Mouse (Mus musculus) gastrocnemius, postnatal 25 days (tissue): ENCODE results near the gene Ano6. TPM values are rescaled to one million over a fixed set of nuclear protein-coding genes. Genes with fewer than 3 reads are reported as not detected.

ENCODE experiments used
- DNase-seq: peaks from one replicate; pipeline ENCODE4 v3.0.0; 2022
- total RNA-seq, 2 experiments: library from RNA; stranded (reverse); gene quantifications; 1 replicate in 1 of 2; 2 replicates in 1 of 2; pipeline ENCODE4 v1.2.3; 2021

The Ano6 gene
- total RNA-seq, 2 experiments from 2014 or later = 39.5 to 39.6 TPM

DNA sequence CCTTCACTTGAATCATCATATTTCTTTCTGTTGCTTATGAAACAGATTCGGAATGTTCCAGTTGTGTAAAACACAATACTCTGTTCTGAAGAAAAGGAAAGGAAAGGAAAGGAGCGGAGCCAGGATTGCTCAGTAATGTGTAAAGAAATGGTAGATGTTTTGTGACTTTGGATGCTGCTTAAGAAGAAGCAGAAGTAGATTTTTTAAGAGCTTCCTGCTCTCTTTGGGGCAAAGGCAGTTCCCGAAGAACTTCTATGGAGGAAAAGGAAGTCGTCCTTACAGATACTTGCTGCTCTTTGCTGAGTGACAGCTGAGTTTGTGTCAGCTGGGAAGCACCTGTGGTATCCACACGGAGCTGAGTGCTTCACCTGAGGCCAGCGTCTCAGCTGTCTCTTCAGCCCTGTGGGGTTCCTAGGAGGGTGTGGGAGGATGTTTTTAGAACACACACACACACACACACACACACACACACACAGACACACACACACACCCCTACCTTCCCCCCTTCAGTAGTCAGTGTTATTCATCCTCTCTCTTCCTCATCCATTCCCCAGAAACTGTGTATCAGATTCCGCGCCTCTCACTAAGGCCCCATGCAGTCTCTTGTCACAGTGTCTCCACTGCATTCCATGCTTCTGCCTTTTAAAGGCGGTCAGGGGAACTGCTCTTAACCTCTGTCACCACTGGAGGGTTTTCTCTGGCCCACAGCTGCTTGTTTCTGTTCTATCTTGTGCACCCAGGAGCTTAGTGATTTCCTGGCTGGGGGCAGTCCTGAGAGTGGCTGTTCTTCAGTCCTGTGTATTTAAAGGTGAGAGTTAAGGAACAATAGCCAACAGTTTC is 6.7 kb downstream of the Ano6 start:
- no peak for DNase-seq

DNA sequence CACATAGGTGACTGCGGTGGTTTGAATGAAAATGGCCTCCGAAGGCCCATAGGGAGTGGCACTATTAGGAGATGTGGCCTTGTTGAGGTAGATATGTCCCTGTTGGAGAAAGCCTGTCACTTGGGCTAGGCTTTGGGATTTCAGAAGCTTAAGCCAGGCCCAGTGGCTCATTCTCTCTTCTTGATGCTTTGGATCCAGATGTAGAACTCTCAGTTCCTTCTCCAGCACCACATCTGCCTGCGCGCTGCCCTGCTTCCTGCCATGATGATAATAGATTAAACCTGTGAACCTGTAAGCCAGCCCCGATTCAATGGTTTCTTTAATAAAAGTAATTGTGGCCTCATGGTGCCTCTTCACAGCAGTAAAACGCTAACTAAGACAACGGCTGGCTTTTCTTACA is 7.6 kb downstream of the Ano6 start:
- DNase-seq = no peak

GRCm38 (mm10) chr15:95799632-95800031 is 9.0 kb downstream of the Ano6 start:
- DNase-seq = no peak

GRCm38 (mm10) chr15:95800051-95800450 is 9.4 kb downstream of the Ano6 start:
- DNase-seq = no peak

GRCm38 (mm10) chr15:95801261-95801979 is 10.8 kb downstream of the Ano6 start:
- no peak for DNase-seq

GRCm38 (mm10) chr15:95802140-95802539 is 11.5 kb downstream of the Ano6 start:
- DNase-seq = peak; percentile 69

- DNase-seq = peak; percentile 72
Measured at GRCm38 (mm10) chr15:95802762-95803161, 12.1 kb downstream of the Ano6 start.

GRCm38 (mm10) chr15:95803484-95803883 is 12.8 kb downstream of the Ano6 start:
- no peak for DNase-seq

DNA sequence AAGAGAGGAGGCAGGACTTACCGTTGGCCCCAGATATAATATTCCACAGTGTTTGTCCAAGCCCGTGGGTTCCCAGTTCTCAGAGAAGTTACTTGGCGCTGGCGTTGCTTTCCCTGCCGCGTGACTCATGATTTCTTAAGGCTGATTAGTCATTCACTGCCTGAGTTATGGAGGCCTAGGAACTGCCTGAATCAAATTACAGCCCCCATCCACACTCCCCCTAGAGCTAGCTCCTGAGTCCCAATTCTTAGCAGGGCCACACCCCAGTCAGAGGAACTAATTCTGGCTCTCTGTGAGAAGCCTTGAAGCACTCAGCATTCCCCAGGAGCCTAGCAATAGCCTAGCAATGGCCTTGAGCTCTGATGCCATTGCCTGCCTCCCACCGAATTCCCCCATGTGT is 13.6 kb downstream of the Ano6 start:
- DNase-seq = peak; percentile 88

- DNase-seq = peak; percentile 56
Measured at GRCm38 (mm10) chr15:95805022-95805471, 14.4 kb downstream of the Ano6 start.

DNA sequence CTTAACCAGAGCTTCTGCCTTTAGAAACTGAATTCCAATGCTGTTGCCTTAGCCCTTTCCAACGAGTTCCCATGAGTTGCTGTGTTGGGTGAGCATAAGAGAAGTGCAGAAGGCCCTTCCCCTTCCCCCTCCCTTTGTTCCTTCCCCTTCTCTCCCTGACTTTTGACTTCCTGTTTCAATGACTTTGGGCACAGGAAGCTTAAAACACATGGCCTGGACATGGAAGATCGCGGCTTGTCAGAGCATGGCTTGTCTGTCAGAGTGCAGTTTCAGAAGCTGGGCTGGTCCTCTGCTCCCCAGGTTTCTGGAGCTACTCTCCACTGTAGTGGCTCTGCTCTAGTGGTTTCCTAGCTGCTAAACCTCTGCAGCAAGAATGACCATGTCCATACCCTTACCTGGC is 17.3 kb downstream of the Ano6 start:
- DNase-seq = no peak

DNA sequence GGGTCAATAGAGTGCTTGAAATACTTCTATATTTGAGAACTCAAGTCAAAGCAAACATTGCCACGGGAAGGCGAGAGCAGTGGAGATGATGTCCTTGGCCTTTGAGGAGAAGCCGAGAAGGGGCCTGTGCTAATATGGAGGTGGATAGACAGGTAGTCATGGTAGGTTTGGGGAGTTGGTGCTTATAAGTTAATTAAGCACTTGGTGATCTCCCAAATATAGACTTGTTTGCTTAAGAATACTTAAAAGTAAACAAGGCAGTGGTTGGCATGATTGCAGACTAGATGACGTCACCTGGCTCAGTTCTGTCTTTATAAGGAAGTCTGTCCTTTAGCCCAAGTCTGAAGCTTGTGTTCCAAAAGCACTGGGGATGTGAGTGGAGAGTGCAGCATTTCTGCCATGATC is 19.7 kb downstream of the Ano6 start:
- DNase-seq = no peak

GRCm38 (mm10) chr15:95812821-95813571 is 22.4 kb downstream of the Ano6 start:
- DNase-seq = no peak

- DNase-seq = no peak
Measured at GRCm38 (mm10) chr15:95817501-95817900, 26.9 kb downstream of the Ano6 start.

DNA sequence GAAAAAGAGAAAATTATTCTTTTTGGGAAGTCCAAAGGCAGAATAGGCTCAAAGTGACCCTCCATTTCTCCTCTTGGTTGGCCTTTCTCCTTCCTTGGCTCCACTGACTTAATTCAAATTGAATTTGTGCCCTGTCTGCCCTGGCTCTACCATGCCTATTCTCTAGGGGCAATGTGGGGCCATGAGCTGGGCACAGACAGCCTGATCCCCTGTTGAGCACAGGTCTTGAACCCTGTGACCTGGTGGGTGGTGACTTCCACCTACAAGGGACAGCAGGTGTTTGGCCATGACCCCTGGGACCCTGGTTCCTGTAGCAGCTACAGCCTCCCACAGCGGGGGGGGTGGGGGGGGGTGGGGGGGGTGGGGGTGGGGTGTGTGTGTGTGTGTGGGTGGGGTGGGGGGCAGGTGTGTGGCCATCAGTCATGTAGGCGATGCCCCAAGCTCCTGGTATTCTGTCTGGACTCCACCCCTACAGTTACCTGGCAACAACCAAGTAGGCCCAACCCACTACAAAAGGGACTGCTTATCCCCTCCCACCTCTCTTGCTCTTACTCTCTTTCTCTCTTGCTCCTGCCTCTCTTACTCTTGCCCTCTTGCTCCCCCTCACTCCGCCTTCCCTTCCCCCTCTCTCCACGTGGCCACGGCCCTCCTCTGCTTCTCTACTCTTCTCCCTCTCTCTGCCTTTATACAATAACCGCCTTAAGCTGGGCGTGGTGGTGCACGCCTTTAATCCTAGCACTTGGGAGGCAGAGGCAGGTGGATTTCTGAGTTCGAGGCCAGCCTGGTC is 28.8 kb downstream of the Ano6 start:
- no peak for DNase-seq

- no peak for DNase-seq
Measured at GRCm38 (mm10) chr15:95820142-95820541, 29.5 kb downstream of the Ano6 start.

- no peak for DNase-seq
Measured at GRCm38 (mm10) chr15:95820678-95821077, 30.0 kb downstream of the Ano6 start.

GRCm38 (mm10) chr15:95822099-95822498 is 31.5 kb downstream of the Ano6 start:
- no peak for DNase-seq

- no peak for DNase-seq
Measured at GRCm38 (mm10) chr15:95823383-95824306, 33.0 kb downstream of the Ano6 start.

DNA sequence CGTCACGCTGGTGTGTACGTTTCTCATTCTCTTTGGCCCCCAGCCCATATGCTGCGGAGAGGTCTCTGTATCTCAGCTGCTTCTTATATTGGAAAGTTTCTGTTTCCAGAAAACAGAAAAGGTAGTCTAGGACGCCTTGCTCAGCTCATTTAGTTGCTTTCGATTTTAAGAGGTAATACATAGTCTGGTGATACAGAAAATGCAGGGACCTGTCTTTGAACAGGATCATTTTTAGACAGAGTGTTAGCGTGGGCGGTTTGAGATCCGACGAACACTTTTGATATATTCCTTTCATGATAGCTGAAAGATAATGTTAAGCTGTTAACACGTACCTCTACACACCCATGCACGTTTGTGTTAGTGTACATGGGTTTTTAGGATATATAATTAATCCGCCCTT is 35.9 kb downstream of the Ano6 start:
- DNase-seq = no peak

DNA sequence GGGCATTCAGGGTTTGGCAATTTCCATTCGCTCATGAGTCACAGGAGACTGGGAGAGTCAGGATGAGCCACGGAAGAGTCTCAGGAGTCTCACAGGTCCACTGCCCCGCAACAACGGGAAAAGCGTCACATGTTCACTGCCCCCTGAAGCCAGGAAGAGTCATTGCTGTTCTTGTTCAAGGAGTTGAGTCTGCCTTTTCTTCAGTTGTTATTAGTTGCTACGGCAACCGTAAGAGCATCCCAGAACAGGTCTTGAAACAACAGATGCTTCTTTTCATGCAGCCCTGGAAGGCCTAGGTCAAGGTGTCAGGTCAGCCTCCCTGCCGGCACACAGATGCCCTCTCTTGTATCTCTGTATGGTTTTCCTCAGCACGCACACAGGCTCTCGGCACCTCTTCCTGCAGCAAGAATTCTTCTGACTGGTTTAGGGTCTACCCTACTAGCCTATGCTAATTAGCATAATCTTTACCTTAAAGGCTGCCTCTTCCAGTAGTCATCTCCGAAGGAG is 36.9 kb downstream of the Ano6 start:
- DNase-seq = no peak
